Mouse (Mus musculus) G1E-ER4 (cell line): ENCODE results near the gene Lexm. TPM values are rescaled to one million over a fixed set of nuclear protein-coding genes. Genes with fewer than 3 reads are reported as not detected.

Experiments used
- GATA1 ChIP-seq: IDR thresholded peaks from one replicate; pipeline ENCODE4 v1.8.0; 2012; ENCODE audit warnings: low read length, inconsistent platforms
- polyA plus RNA-seq: library from polyadenylated mRNA; stranded (reverse); fragments of >175 nt; gene quantifications from 2 replicates; pipeline ENCODE4 v1.2.3, GENCODE M21; 2012

Lexm gene
- polyA plus RNA-seq, 1 experiment, result not detected

DNA sequence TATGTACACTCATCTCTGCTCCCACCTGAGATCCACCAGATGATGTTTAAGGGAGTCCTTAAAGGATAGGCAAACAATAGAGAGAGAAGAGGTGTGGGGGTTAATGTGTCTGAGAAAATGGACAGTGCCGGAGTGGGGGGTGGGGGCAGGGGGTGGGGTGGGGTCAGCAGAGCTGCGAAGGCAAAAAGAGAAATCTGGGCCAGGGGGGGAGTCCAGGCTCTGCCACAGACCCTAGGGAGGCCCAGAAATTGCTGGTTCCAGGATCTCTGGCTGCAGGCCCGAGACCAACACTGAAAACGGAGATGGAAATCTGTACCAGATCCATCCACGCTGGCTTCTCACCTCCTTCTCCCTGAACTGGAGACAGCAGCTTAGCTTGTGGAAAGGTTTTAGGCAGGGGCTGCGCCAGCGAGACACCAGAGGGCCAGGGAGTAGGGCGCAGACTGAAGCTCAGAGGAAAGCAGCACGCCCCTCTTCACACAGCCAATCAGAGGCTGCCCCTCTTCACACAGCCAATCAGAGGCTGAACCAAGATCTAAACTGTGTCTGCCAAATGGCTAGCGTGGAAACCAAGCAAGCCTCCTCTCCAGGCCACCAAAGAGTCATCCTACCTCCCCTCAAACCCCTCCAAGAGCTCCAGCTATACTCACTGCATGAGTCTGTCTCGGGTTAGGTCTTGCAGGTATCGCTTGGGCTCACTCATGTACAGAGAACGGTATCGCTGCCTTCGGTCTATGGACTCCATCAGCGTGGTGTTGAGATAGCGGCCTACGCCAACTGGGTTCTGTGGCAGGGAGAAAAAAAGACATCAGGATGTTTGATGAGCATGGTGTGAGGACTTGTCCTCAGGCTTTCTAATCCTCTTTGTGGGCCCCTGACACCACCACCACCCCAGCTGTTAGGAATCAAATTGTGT, 10.1 kb downstream of the Lexm start:
- TF ChIP-seq GATA1, result no peak

DNA sequence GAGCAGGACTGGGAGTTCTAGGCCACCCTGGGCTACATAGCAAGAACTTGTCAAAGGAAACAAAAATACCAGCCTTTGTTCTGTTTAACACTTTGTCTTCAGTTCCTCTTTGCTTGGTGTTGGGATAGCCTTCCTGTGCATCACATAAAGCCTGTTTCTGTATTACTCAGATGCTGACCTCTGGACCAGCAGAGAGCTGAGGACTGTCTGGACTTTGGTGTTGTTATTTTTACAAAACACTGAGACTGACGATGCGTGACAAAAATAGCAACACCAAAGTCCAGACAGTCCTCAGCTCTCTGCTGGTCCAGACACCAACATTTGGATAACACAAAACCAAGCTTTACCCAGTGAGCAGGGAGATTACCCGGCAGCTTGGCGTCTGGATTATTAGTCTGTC, 16.3 kb downstream of the Lexm start:
- no peak for TF ChIP-seq GATA1

- no peak for TF ChIP-seq GATA1
Observed at GRCm38 (mm10) chr4:106599415-106599814, 17.6 kb downstream of the Lexm start.

- no peak for TF ChIP-seq GATA1
Observed at GRCm38 (mm10) chr4:106597741-106598140, 19.3 kb downstream of the Lexm start.

GRCm38 (mm10) chr4:106597055-106597454, 20.0 kb downstream of the Lexm start:
- TF ChIP-seq GATA1, result no peak

- TF ChIP-seq GATA1, result no peak
Observed at GRCm38 (mm10) chr4:106596200-106596599, 20.8 kb downstream of the Lexm start.

GRCm38 (mm10) chr4:106593636-106594035, 23.4 kb downstream of the Lexm start:
- TF ChIP-seq GATA1, result no peak

DNA sequence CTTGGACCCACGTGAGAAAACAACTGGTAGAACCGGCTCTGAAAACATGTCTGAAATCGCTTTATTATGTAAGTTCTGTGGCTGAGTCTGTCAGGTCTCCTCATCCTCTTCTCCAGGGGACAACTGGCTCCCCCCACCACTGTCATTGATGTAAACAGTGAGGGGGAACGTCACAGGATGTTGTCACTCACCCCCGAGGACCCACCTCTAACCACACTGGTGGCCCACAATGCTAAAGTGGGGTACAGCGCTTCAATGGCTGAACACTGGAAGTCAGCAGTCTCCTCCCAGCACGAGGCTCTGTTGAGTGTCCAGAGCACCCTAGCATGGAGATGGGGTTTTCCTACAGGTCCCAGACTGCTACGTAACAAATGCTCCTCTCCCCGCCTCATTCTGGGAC, 26.2 kb downstream of the Lexm start:
- TF ChIP-seq GATA1, result no peak

- no peak for TF ChIP-seq GATA1
Observed at GRCm38 (mm10) chr4:106590142-106590541, 26.9 kb downstream of the Lexm start.

DNA sequence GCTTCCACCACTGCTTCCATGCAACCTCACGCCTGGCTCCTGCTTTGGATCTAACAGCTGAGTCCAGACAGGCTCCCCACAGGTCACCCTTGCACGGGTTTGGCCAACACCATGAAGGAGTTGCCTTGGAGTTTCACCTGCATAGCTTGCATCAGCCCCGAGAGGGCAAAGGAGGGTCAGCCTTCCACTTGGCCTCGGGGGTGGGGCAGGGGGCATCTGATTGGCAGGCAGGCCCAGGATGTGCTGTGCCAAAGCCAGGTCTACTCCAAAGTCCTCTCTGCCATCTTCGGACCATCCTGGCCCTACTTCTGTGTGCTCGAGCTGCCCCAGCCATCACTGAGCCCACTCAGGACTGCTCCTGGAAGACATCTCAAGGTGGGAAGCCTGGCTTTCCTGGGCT, 30.0 kb downstream of the Lexm start:
- TF ChIP-seq GATA1, result no peak

GRCm38 (mm10) chr4:106584665-106585064, 32.4 kb downstream of the Lexm start:
- TF ChIP-seq GATA1, result no peak

DNA sequence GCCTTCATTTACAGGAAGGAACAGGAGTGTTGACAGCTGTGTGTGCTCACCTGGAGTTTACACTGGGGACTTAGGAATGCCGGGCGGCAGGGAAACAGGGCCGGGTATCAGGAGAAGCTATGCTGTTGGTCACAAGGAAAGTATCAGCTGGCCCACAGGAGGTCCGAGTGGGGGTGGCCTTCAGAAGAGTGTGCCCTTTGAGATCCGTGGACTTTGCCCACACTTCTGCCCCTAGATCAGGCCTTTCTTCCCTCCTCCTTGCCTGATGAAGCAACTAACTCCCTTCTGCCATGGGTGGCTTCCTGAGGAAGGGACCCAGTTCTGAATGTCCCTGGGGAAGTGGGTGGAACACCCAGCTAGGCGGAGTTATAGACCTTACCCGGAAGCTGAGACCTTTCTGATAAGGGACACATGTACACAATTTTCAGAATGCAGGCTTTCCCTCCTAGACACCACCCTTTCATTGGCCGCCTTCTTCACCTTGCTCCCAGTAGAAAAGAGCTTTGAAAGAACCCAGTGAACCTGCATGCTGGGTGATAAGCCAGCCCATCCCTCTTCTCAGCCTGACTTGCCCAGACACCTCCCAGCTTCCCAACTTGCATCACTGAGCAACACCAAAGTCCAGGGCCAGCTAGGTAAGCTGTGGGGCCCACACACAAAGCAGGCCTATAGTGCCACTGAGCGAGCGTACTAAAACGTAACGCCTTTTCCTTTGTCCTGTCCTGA, 34.5 kb downstream of the Lexm start:
- TF ChIP-seq GATA1, result no peak

- TF ChIP-seq GATA1, result no peak
Observed at GRCm38 (mm10) chr4:106581865-106582204, 35.2 kb downstream of the Lexm start.

GRCm38 (mm10) chr4:106581176-106581864, 35.7 kb downstream of the Lexm start:
- TF ChIP-seq GATA1, result no peak

GRCm38 (mm10) chr4:106577511-106577910, 39.5 kb downstream of the Lexm start:
- no peak for TF ChIP-seq GATA1

GRCm38 (mm10) chr4:106575022-106575421, 42.0 kb downstream of the Lexm start:
- TF ChIP-seq GATA1, result no peak
